27 mouse cellular contexts compared by ENCODE assay signal in the genomic region with DNA sequence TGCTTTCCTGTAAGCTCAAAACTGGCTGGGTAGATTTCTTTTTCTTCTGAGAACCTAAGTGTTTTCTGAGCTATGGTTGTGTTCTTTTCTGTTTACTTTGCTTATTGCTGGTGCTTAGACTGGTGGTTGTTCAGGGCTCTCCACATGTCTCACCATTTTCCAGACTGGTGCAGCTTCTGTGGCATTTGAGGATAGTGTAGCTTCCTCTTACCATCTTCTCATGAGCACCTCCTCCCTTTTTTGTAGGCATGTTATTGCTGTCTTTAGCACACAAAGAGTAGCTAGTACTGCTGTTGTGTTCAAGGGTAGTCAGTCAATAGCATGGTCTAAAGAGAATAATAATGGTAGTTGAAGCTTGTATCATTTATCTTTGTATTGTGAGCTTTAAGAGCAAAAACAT.
"Had no signal": no experiment of that assay in that cellular context is flagged by ENCODE, and none has a peak within 500 bp of the region (broad histone marks: within the 10 kb centered on the region; RNA-seq: fewer than 3 reads in every experiment).

No protein-coding gene starts in this region.

- H3K4me1 ChIP-seq: heart, embryonic 10.5 days; hindbrain, embryonic 10.5 days; hindbrain, embryonic 12.5 days; intestine, embryonic 15.5 days; limb, embryonic 13.5 days; limb, embryonic 15.5 days had no signal

- ATAC-seq: hindbrain, embryonic 16.5 days; inflammation-experienced regulatory T-cells, adult 6 months; intestine, embryonic 15.5 days; intestine, postnatal 0 days had no signal

- H3K4me3 ChIP-seq: gastrocnemius, adult 2 months; heart, embryonic 10.5 days; heart, embryonic 12.5 days; hindbrain, embryonic 10.5 days; hindbrain, embryonic 12.5 days; intestine, embryonic 15.5 days; layer of hippocampus, adult 2 months; limb, embryonic 13.5 days; limb, embryonic 15.5 days had no signal

- H3K27me3 ChIP-seq: heart, embryonic 12.5 days; hindbrain, embryonic 12.5 days; intestine, embryonic 15.5 days; limb, embryonic 13.5 days; limb, embryonic 15.5 days had no signal

- H3K9ac ChIP-seq: heart, embryonic 12.5 days; hindbrain, embryonic 12.5 days; hindbrain, embryonic 14.5 days; intestine, embryonic 15.5 days; limb, embryonic 13.5 days; limb, embryonic 15.5 days had no signal

- DNase-seq: gastrocnemius, adult 2 months; gastrocnemius, postnatal 10 days; gastrocnemius, postnatal 25 days; heart, adult 18-20 months; heart, postnatal 10 days; heart, postnatal 4 days; kidney, adult 18-20 months; kidney, adult 8-10 months; kidney, postnatal 10 days; kidney, postnatal 25 days; kidney, postnatal 4 days; layer of hippocampus, adult 9-11 months; layer of hippocampus, postnatal 36 days; left cerebral cortex, postnatal 4 days had no signal

- H3K9me3 ChIP-seq: heart, embryonic 10.5 days; heart, embryonic 12.5 days; hindbrain, embryonic 10.5 days; hindbrain, embryonic 12.5 days; intestine, embryonic 15.5 days; limb, embryonic 13.5 days; limb, embryonic 15.5 days had no signal

- H3K27ac ChIP-seq: gastrocnemius, adult 2 months; hindbrain, embryonic 10.5 days; hindbrain, embryonic 12.5 days; hindbrain, embryonic 14.5 days; intestine, embryonic 15.5 days; layer of hippocampus, adult 2 months; limb, embryonic 13.5 days; limb, embryonic 15.5 days had no signal

- H3K4me2 ChIP-seq: heart, embryonic 12.5 days; hindbrain, embryonic 12.5 days; hindbrain, embryonic 14.5 days; intestine, embryonic 15.5 days; limb, embryonic 13.5 days; limb, embryonic 15.5 days; liver, embryonic 11.5 days had no signal

- H3K36me3 ChIP-seq: heart, embryonic 10.5 days; heart, embryonic 12.5 days; hindbrain, embryonic 10.5 days; hindbrain, embryonic 12.5 days; intestine, embryonic 15.5 days; limb, embryonic 13.5 days; limb, embryonic 15.5 days had no signal
